Mouse (Mus musculus) C2C12 (cell line): ENCODE results near the gene Taf6l. TPM values are rescaled to one million over a fixed set of nuclear protein-coding genes. Genes with fewer than 3 reads are reported as not detected.
A peak's percentile ranks its signal among the peaks of the same experiment; 100 is the strongest.

Source experiments
- H3K27me3 ChIP-seq: one replicate; pipeline ENCODE4 v1.6.1; 2011; ENCODE audit not compliant: control insufficient read depth, insufficient read depth, insufficient read length
- H3K36me3 ChIP-seq: one replicate; pipeline ENCODE4 v1.6.1; 2011; ENCODE audit not compliant: control insufficient read depth, insufficient read depth
- H3K4me3 ChIP-seq: one replicate; pipeline ENCODE4 v1.5.1; 2011; ENCODE audit warnings: mild to moderate bottlenecking, control low read depth; ENCODE audit not compliant: poor library complexity, insufficient read depth, severe bottlenecking
- H3K79me2 ChIP-seq: one replicate; pipeline ENCODE4 v1.6.1; 2011; ENCODE audit not compliant: control insufficient read depth, insufficient read depth
- H3K79me3 ChIP-seq: one replicate; pipeline ENCODE4 v1.6.1; 2011; ENCODE audit warnings: low read depth, control low read depth
- H3ac ChIP-seq: one replicate; pipeline ENCODE3; 2011; ENCODE audit warnings: low read depth; ENCODE audit not compliant: control insufficient read depth, insufficient read length
- CEBPB ChIP-seq: IDR thresholded peaks from one replicate; pipeline ENCODE4 v1.6.1; 2011; ENCODE audit warnings: low read depth, mild to moderate bottlenecking, control low read depth, moderate library complexity
- CTCF ChIP-seq: IDR thresholded peaks from one replicate; pipeline ENCODE4 v1.5.1; 2011; ENCODE audit not compliant: control insufficient read depth, insufficient read depth, insufficient read length
- FOSL1 ChIP-seq: IDR thresholded peaks from one replicate; pipeline ENCODE4 v1.8.0; 2011; ENCODE audit warnings: mild to moderate bottlenecking, low read length; ENCODE audit not compliant: poor library complexity, insufficient read depth, severe bottlenecking
- MAX ChIP-seq: IDR thresholded peaks from one replicate; pipeline ENCODE4 v1.6.1; 2011; ENCODE audit warnings: mild to moderate bottlenecking, control low read depth
- MYOD1 ChIP-seq: IDR thresholded peaks from one replicate; pipeline ENCODE4 v1.6.1; 2011; ENCODE audit warnings: low read depth; ENCODE audit not compliant: control insufficient read depth, insufficient read length
- MYOG ChIP-seq: IDR thresholded peaks from one replicate; pipeline ENCODE4 v1.6.1; 2011; ENCODE audit not compliant: control insufficient read depth, insufficient read length; ENCODE audit errors: extremely low read depth
- USF1 ChIP-seq: IDR thresholded peaks from one replicate; pipeline ENCODE4 v1.6.1; 2011; ENCODE audit warnings: low read depth, mild to moderate bottlenecking, control low read depth, moderate library complexity
- polyA plus RNA-seq: library from polyadenylated mRNA; unstranded; fragments of >200 nt; fragmentation: generic; extraction: Trizol; gene quantifications from one replicate; pipeline ENCODE4 v1.2.1, GENCODE M21; 2012; ENCODE audit warnings: missing spikeins

The Taf6l gene
- polyA plus RNA-seq, 1 experiment: 28.5 TPM

GRCm38 (mm10) chr19:8822696-8823095 is 36.5 kb upstream of the Taf6l start:
- Histone ChIP-seq H3K4me3 (no peak overlapping the region), H3K36me3 (peaks cover 61% of the 10 kb centered on the region), H3ac (no peak overlapping the region), H3K27me3 (no peaks in the 10 kb centered on the region), H3K79me3 (peaks cover 57% of the 10 kb centered on the region), H3K79me2 (peaks cover 75% of the 10 kb centered on the region)
- TF ChIP-seq MYOG (no peak), CEBPB (no peak), FOSL1 (no peak), MYOD1 (no peak), CTCF (no peak), USF1 (no peak), MAX (no peak)

- H3K27me3 ChIP-seq: no peaks in the 10 kb centered on the region
- peak overlapping the region; percentile 74 for H3ac ChIP-seq
- H3K79me2 ChIP-seq: peaks cover 81% of the 10 kb centered on the region
- TF ChIP-seq CEBPB (no peak), MYOG (no peak), FOSL1 (no peak), USF1 (no peak), MYOD1 (no peak), MAX (no peak), CTCF (no peak)
- peaks cover 57% of the 10 kb centered on the region for H3K36me3 ChIP-seq
- H3K79me3 ChIP-seq: peaks cover 70% of the 10 kb centered on the region
- peak overlapping the region; percentile 99 for H3K4me3 ChIP-seq
Observed at GRCm38 (mm10) chr19:8821146-8821545, 34.9 kb upstream of the Taf6l start.

- Histone ChIP-seq H3K36me3 (peaks cover 56% of the 10 kb centered on the region), H3K79me3 (peaks cover 75% of the 10 kb centered on the region), H3K79me2 (peaks cover 88% of the 10 kb centered on the region), H3K4me3 (peak overlapping the region; percentile 99), H3K27me3 (no peaks in the 10 kb centered on the region), H3ac (peak overlapping the region; percentile 74)
- no peak for TF ChIP-seq MYOG
- TF ChIP-seq CTCF: no peak
- TF ChIP-seq FOSL1: no peak
- no peak for TF ChIP-seq CEBPB
- no peak for TF ChIP-seq MYOD1
- no peak for TF ChIP-seq MAX
Observed at GRCm38 (mm10) chr19:8820424-8820956, 34.3 kb upstream of the Taf6l start.

- H3K36me3 ChIP-seq: peaks cover 56% of the 10 kb centered on the region
- no peaks in the 10 kb centered on the region for H3K27me3 ChIP-seq
- H3ac ChIP-seq: peak within 1 kb of the TSS; percentile 96
- H3K79me3 ChIP-seq: peaks cover 78% of the 10 kb centered on the region
- TF ChIP-seq MYOD1 (no peak), CTCF (no peak), MAX (peak; percentile 60)
- H3K4me3 ChIP-seq: peak within 1 kb of the TSS; percentile 99
- H3K79me2 ChIP-seq: peaks cover 88% of the 10 kb centered on the region
Observed at GRCm38 (mm10) chr19:8819596-8820423, 33.6 kb upstream of the Taf6l start, which contains the start of gene Hnrnpul2. Hnrnpul2 (plus strand) TSS chr19:8820010.

DNA sequence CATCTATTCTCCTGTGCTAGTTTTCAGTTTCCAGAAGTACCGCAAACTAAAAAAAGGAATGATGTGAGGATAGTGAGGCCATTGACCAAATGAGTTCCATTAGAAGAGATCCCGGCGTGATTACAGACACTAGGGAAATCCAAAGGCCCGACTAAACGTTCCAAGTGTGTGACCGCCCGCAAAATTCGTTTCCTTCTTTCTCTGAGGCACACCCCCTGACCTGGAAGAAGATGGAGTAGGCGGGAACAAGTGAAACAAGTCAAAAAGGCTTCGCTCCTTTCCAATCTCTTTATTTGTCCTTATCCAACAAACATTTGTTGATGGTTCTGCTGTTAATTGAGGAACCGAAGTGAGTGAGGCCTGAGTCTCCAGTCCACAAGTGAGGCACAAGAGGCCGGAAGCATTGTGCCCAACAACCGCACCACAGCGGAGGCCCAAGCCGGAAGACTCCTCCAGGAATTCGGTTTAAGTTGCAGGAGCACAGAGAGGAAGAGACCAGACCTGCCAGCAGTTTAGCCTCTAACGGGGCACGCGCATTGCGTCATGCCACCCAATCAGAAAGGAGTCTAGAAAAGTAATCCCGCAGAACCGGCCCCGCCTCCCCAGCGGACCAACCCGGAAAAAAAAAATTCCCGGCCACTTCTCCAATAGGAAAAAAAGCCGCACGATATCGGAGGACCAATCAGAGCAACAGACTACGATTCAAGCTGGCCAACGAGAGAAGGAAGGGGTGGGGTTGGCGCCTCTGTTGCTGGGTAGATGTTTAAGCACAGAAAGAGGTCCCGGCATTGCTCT is 32.8 kb upstream of the Taf6l start, which contains the start of gene Ttc9c:
Gene Ttc9c, minus strand, starts transcription at position 533 of the 795 bp plus-strand sequence.
- TF ChIP-seq MAX (peak; percentile 40), CEBPB (peak; percentile 91), USF1 (peak; percentile 36), MYOD1 (no peak)
- peaks cover 72% of the 10 kb centered on the region for H3K79me3 ChIP-seq
- H3K4me3 ChIP-seq: peak within 1 kb of the TSS; percentile 99
- peaks cover 88% of the 10 kb centered on the region for H3K79me2 ChIP-seq
- peak within 1 kb of the TSS; percentile 96 for H3ac ChIP-seq
- H3K36me3 ChIP-seq: peaks cover 55% of the 10 kb centered on the region
- H3K27me3 ChIP-seq: no peaks in the 10 kb centered on the region
